Mouse (Mus musculus) liver, postnatal 0 days (tissue): Measurements from ENCODE around the gene Atrnl1. TPM values are rescaled to one million over a fixed set of nuclear protein-coding genes. Genes with fewer than 3 reads are reported as not detected.

Experiments used
- ATAC-seq: fragments of 200-750 bp; cut with Nextera tagmentation; 2 replicates; pipeline ENCODE4 v1.8.0; 2017; ENCODE audit warnings: mild to moderate bottlenecking, moderate library complexity
- DNase-seq: peaks from one replicate; pipeline ENCODE4 v3.0.0-alpha.2; 2016
- H3K27ac ChIP-seq: fragments of 300-500 bp; sonication (generic); 2 replicates; pipeline ENCODE4 v1.5.1; 2014; ENCODE audit warnings: antibody characterized with exemption, moderate library complexity, mild to moderate bottlenecking, low read depth
- H3K27me3 ChIP-seq: fragments of 300-500 bp; sonication (generic); 2 replicates; pipeline ENCODE4 v1.6.1; 2014; ENCODE audit warnings: low read length, control low read depth, mixed read lengths; ENCODE audit not compliant: insufficient read depth
- H3K36me3 ChIP-seq: fragments of 300-500 bp; sonication (generic); replicated peaks from 2 replicates; pipeline ENCODE4 v1.6.1; 2014; ENCODE audit warnings: mild to moderate bottlenecking, control low read depth, low read length, moderate library complexity, mixed read lengths; ENCODE audit not compliant: insufficient read depth
- H3K4me1 ChIP-seq: fragments of 300-500 bp; sonication (generic); 2 replicates; pipeline ENCODE4 v1.6.1; 2014; ENCODE audit warnings: antibody characterized with exemption, mild to moderate bottlenecking, control low read depth; ENCODE audit not compliant: insufficient read depth
- H3K4me2 ChIP-seq: fragments of 300-500 bp; sonication (generic); 2 replicates; pipeline ENCODE4 v1.6.1; 2014; ENCODE audit warnings: low read depth, mild to moderate bottlenecking, low read length, moderate library complexity, mixed read lengths
- H3K4me3 ChIP-seq: fragments of 300-500 bp; sonication (generic); 2 replicates; pipeline ENCODE4 v1.5.1; 2014; ENCODE audit warnings: low read depth, low read length
- H3K9ac ChIP-seq: fragments of 300-500 bp; sonication (generic); replicated peaks from 2 replicates; pipeline ENCODE4 v1.6.1; 2014; ENCODE audit warnings: mild to moderate bottlenecking, moderate library complexity
- H3K9me3 ChIP-seq: fragments of 300-500 bp; sonication (generic); 2 replicates; pipeline ENCODE4 v1.6.1; 2016; ENCODE audit warnings: mild to moderate bottlenecking, control low read depth, low read length, mixed read lengths
- CTCF ChIP-seq: sonication (generic); IDR thresholded peaks from 2 replicates; pipeline ENCODE4 v1.5.1; 2016; ENCODE audit warnings: antibody characterized with exemption, low read depth
- EP300 ChIP-seq: IDR thresholded peaks from 2 replicates; pipeline ENCODE4 v1.6.1; 2016; ENCODE audit warnings: antibody characterized with exemption, low read depth, mild to moderate bottlenecking
- WGBS: fragments of 180-500 bp; shearing (Covaris S2); extraction: QIAGEN DNeasy Blood & Tissue Kit; methylation state at CpG from one replicate; pipeline ENCODE4 v1.1.7; 2014; ENCODE audit not compliant: insufficient replicate concordance; 5-methylcytosine and 5-hydroxymethylcytosine counted together
- polyA plus RNA-seq: library from polyadenylated mRNA; unstranded; fragments of >200 nt; fragmentation: Nextera tagmentation; extraction: Ambion mirVana; gene quantifications from 2 replicates; pipeline ENCODE4 v1.2.1, GENCODE M21; 2015

Gene Atrnl1
- polyA plus RNA-seq, 1 experiment from 2014 or later, result 0.70 TPM

DNA sequence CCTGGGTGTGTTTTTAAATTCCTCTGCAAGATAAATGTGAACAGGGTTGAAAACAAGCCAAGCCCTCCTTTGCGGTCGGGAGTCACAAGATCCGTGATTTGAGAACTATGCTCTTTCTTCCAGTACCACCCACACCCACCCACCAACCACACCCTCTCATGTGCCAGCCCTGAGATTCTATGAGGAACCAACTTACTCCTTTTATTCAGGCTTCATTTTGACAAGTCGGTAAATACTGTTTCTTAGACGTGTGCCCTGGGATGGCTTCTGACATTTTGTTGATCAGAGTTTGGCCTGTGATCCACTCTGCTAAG is 454.1 kb downstream of the Atrnl1 start:
- TF ChIP-seq CTCF (no peak), EP300 (no peak)
- Histone ChIP-seq H3K4me2 (no peak overlapping the region), H3K4me3 (no peak overlapping the region), H3K9me3 (no peaks in the 10 kb centered on the region), H3K27ac (peak overlapping the region; percentile 29; the same call in 1 of the 2 replicates), H3K36me3 (no peaks in the 10 kb centered on the region), H3K27me3 (no peaks in the 10 kb centered on the region), H3K4me1 (peaks cover 8% of the 10 kb centered on the region; the same call in 1 of the 2 replicates), H3K9ac (no peak overlapping the region)
- ATAC-seq, result no peak
- DNase-seq, result no peak
- WGBS, result 46% methylated on average over 5 of the region's 5 CpGs

GRCm38 (mm10) chr19:58065514-58065913 is 454.7 kb downstream of the Atrnl1 start:
- WGBS, result 46% methylated on average over 2 of the region's 2 CpGs
- DNase-seq (no peak), ATAC-seq (peak; percentile 35; the same call in 1 of the 2 replicates)
- H3K4me3 ChIP-seq, result no peak overlapping the region
- H3K9ac ChIP-seq, result no peak overlapping the region
- no peak overlapping the region for H3K4me2 ChIP-seq
- no peaks in the 10 kb centered on the region for H3K9me3 ChIP-seq
- peaks cover 5% of the 10 kb centered on the region; the same call in 1 of the 2 replicates for H3K4me1 ChIP-seq
- TF ChIP-seq CTCF (no peak), EP300 (no peak)
- H3K36me3 ChIP-seq, result no peaks in the 10 kb centered on the region
- H3K27ac ChIP-seq, result no peak overlapping the region
- no peaks in the 10 kb centered on the region for H3K27me3 ChIP-seq

GRCm38 (mm10) chr19:58068114-58068513 is 457.3 kb downstream of the Atrnl1 start:
- no peak overlapping the region for H3K4me3 ChIP-seq
- 0 out of 2 replicates have a peak overlapping the region, but pooled peaks have one; percentile 1 for H3K27ac ChIP-seq
- H3K36me3 ChIP-seq, result no peaks in the 10 kb centered on the region
- H3K4me1 ChIP-seq, result peaks cover 3% of the 10 kb centered on the region; the same call in 1 of the 2 replicates
- no peak overlapping the region for H3K9ac ChIP-seq
- DNase-seq, result no peak
- H3K27me3 ChIP-seq, result no peaks in the 10 kb centered on the region
- H3K4me2 ChIP-seq, result no peak overlapping the region
- no peaks in the 10 kb centered on the region for H3K9me3 ChIP-seq
- WGBS, result 52% methylated on average over 2 of the region's 2 CpGs
- peak; percentile 55; the same call in 1 of the 2 replicates for ATAC-seq
- TF ChIP-seq EP300 (no peak), CTCF (no peak)

- WGBS, result 76% methylated on average over 2 of the region's 2 CpGs
- TF ChIP-seq EP300 (no peak), CTCF (no peak)
- peaks cover 3% of the 10 kb centered on the region; the same call in 1 of the 2 replicates for H3K4me1 ChIP-seq
- no peak overlapping the region for H3K4me3 ChIP-seq
- DNase-seq (no peak), ATAC-seq (no peak)
- no peak overlapping the region for H3K27ac ChIP-seq
- H3K9me3 ChIP-seq, result no peaks in the 10 kb centered on the region
- no peaks in the 10 kb centered on the region for H3K36me3 ChIP-seq
- no peak overlapping the region for H3K9ac ChIP-seq
- H3K4me2 ChIP-seq, result no peak overlapping the region
- no peaks in the 10 kb centered on the region for H3K27me3 ChIP-seq
Observed at GRCm38 (mm10) chr19:58068958-58069357, 458.1 kb downstream of the Atrnl1 start.

DNA sequence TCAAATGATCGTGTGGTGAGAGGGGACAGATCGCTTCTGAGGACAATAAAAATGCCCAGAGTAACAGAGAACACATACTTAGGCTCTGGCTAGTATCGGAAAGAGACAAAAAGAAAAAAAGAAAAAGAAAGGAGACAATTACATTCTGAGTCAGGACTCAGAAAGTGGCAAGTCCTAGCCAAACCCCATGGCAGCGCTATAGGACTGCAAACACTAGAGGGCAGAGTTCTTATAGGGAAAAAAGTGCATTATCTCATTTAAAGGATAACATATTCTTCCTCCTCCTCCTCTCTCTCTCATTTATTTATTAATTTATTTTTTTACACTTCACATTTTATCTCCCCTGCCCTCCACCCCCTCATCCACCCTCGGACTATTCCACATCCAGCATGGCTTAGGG is 461.6 kb downstream of the Atrnl1 start:
- DNase-seq (no peak), ATAC-seq (no peak)
- no peak overlapping the region for H3K9ac ChIP-seq
- 62% methylated on average over 5 of the region's 5 CpGs for WGBS
- no peaks in the 10 kb centered on the region for H3K36me3 ChIP-seq
- H3K27ac ChIP-seq, result no peak overlapping the region
- H3K4me1 ChIP-seq, result peaks cover 8% of the 10 kb centered on the region
- H3K9me3 ChIP-seq, result no peaks in the 10 kb centered on the region
- H3K4me3 ChIP-seq, result no peak overlapping the region
- no peak overlapping the region for H3K4me2 ChIP-seq
- H3K27me3 ChIP-seq, result no peaks in the 10 kb centered on the region
- TF ChIP-seq CTCF (peak; percentile 60), EP300 (no peak)

DNA sequence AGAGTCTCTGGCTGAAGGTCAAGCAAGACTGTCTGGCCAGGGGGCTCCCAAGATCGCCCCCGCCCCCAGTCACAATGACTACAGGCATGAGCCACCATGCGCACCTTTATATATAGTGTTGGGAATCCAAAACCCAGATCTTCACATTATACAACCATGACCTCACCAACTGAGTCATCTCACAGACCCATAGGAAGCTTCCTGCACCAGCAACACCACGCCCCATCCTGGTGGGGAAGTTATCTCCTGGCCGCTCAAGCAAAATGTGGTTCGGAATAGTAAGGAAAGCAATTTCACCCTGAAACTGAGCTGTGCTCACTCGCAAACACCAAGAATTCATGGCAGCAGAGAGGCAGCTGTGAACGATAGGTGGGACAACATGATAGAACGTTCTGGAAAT is 462.0 kb downstream of the Atrnl1 start:
- no peak overlapping the region for H3K4me2 ChIP-seq
- no peaks in the 10 kb centered on the region for H3K36me3 ChIP-seq
- no peak for ATAC-seq
- H3K27ac ChIP-seq, result no peak overlapping the region
- no peaks in the 10 kb centered on the region for H3K9me3 ChIP-seq
- no peak for TF ChIP-seq CTCF
- no peak for TF ChIP-seq EP300
- no peaks in the 10 kb centered on the region for H3K27me3 ChIP-seq
- H3K9ac ChIP-seq, result no peak overlapping the region
- no peak for DNase-seq
- H3K4me3 ChIP-seq, result no peak overlapping the region
- WGBS, result 71% methylated on average over 9 of the region's 9 CpGs
- H3K4me1 ChIP-seq, result peaks cover 8% of the 10 kb centered on the region

GRCm38 (mm10) chr19:58075252-58075651 is 464.4 kb downstream of the Atrnl1 start:
- DNase-seq, result no peak
- WGBS, result 59% methylated on average over 6 of the region's 6 CpGs
- ATAC-seq, result no peak
- Histone ChIP-seq H3K27me3 (no peaks in the 10 kb centered on the region), H3K27ac (no peak overlapping the region), H3K4me2 (no peak overlapping the region), H3K4me1 (peaks cover 5% of the 10 kb centered on the region), H3K9me3 (no peaks in the 10 kb centered on the region), H3K36me3 (no peaks in the 10 kb centered on the region), H3K4me3 (no peak overlapping the region), H3K9ac (no peak overlapping the region)
- no peak for TF ChIP-seq CTCF
- TF ChIP-seq EP300, result no peak
